ENCODE assay signal across 17 mouse cellular contexts in genomic region chr17:28757470-28757869, GRCm38 (mm10). TPM values are rescaled to one million over a fixed set of nuclear protein-coding genes. Genes with fewer than 3 reads are reported as not detected.
DNase-seq lines count a peak whose midpoint lies in the region; ATAC-seq and TF ChIP-seq lines count a peak whose summit lies in the region.
"Had no signal": no experiment of that assay in that cellular context is flagged by ENCODE, and none has a peak within 500 bp of the region (broad histone marks: within the 10 kb centered on the region; RNA-seq: fewer than 3 reads in every experiment).

No protein-coding gene starts in this region.

- peak; percentile 46 for DNase-seq in embryonic facial prominence, embryonic 14.5 days (ENCODE audit: low spot score)
- no peak for DNase-seq in embryonic facial prominence, embryonic 10.5 days (ENCODE audit: low spot score)
- peak; percentile 20 to 33 for DNase-seq in heart, postnatal 14 days
- no peak for DNase-seq in heart, adult 9 months (ENCODE audit: low spot score in 2 of 2)
- peak; percentile 31 for DNase-seq in NIH3T3 (ENCODE audit: low read depth)
- no peak for DNase-seq in lung, adult 2 months
- DNase-seq: adrenal gland, postnatal 25 days; cerebellum, adult 2 months; heart, postnatal 4 days; kidney, adult 11 months had no signal

- intact Hi-C loops in heart, postnatal 14 days (cut with DNase I) = no loop called here

- no peak overlapping the region for H3K27ac ChIP-seq in embryonic facial prominence, embryonic 14.5 days (replicated peaks; ENCODE audit: low read depth, low read length)
- H3K27ac ChIP-seq in embryonic facial prominence, embryonic 10.5 days (replicated peaks) = no peak overlapping the region
- no peak overlapping the region for H3K27ac ChIP-seq in hindbrain, embryonic 12.5 days
- H3K27ac ChIP-seq: forebrain, embryonic 15.5 days; heart, embryonic 13.5 days; hindbrain, embryonic 13.5 days; hindbrain, postnatal 0 days had no signal

- H3K4me2 ChIP-seq in embryonic facial prominence, embryonic 14.5 days (ENCODE audit: low read depth, low read length) = no peak overlapping the region
- no peak overlapping the region for H3K4me2 ChIP-seq in hindbrain, embryonic 12.5 days (replicated peaks)
- H3K4me2 ChIP-seq: forebrain, embryonic 15.5 days; heart, embryonic 13.5 days; hindbrain, embryonic 13.5 days had no signal

- ATAC-seq in embryonic facial prominence, embryonic 14.5 days (ENCODE audit: low read depth) = no peak
- no peak for ATAC-seq in hindbrain, embryonic 12.5 days (ENCODE audit: low FRiP score)
- ATAC-seq: forebrain, embryonic 15.5 days; hindbrain, postnatal 0 days had no signal

- H3K27me3 ChIP-seq in embryonic facial prominence, embryonic 14.5 days (replicated peaks; ENCODE audit: control insufficient read depth, insufficient read depth, low read length) = no peaks in the 10 kb centered on the region
- no peaks in the 10 kb centered on the region for H3K27me3 ChIP-seq in embryonic facial prominence, embryonic 10.5 days (replicated peaks; ENCODE audit: low read depth, poor library complexity, severe bottlenecking)
- no peaks in the 10 kb centered on the region for H3K27me3 ChIP-seq in hindbrain, embryonic 12.5 days
- H3K27me3 ChIP-seq: CH12.LX; forebrain, embryonic 15.5 days; hindbrain, embryonic 13.5 days had no signal

- no peak for TF ChIP-seq CTCF in lung, adult 2 months (IDR thresholded peaks at IDR 0.05; ENCODE audit: insufficient read depth, low read length)

- no peak overlapping the region for H3K4me3 ChIP-seq in embryonic facial prominence, embryonic 14.5 days (ENCODE audit: low read depth, low read length)
- no peak overlapping the region for H3K4me3 ChIP-seq in embryonic facial prominence, embryonic 10.5 days
- no peak overlapping the region for H3K4me3 ChIP-seq in lung, adult 2 months (replicated peaks; ENCODE audit: extremely low read depth, low read depth, low read length)
- H3K4me3 ChIP-seq in hindbrain, embryonic 12.5 days = no peak overlapping the region
- H3K4me3 ChIP-seq: forebrain, embryonic 15.5 days; heart, embryonic 13.5 days; hindbrain, embryonic 13.5 days had no signal

- WGBS in embryonic facial prominence, embryonic 14.5 days = 73% methylated on average over 2 of the region's 2 CpGs
- WGBS in embryonic facial prominence, embryonic 10.5 days = 80% methylated on average over 2 of the region's 2 CpGs
- 54% methylated on average over 2 of the region's 2 CpGs for WGBS in lung, adult 2 months
- 88% methylated on average over 2 of the region's 2 CpGs for WGBS in hindbrain, embryonic 12.5 days

- no peak for TF ChIP-seq POLR2A in lung, adult 2 months (IDR thresholded peaks at IDR 0.05; ENCODE audit: borderline replicate concordance, extremely low read depth, low read depth, low read length)

- H3K36me3 ChIP-seq in embryonic facial prominence, embryonic 14.5 days (ENCODE audit: control insufficient read depth, insufficient read depth, low read length) = no peaks in the 10 kb centered on the region
- no peaks in the 10 kb centered on the region for H3K36me3 ChIP-seq in embryonic facial prominence, embryonic 10.5 days (replicated peaks)
- H3K36me3 ChIP-seq in hindbrain, embryonic 12.5 days = no peaks in the 10 kb centered on the region
- H3K36me3 ChIP-seq: forebrain, embryonic 15.5 days; heart, embryonic 13.5 days; hindbrain, embryonic 13.5 days had no signal

- no peak overlapping the region for H3K9ac ChIP-seq in embryonic facial prominence, embryonic 14.5 days (ENCODE audit: low read depth, low read length)
- no peak overlapping the region for H3K9ac ChIP-seq in hindbrain, embryonic 12.5 days
- H3K9ac ChIP-seq: forebrain, embryonic 15.5 days; heart, embryonic 13.5 days; hindbrain, embryonic 13.5 days had no signal

- H3K4me1 ChIP-seq in embryonic facial prominence, embryonic 14.5 days (ENCODE audit: control insufficient read depth, insufficient read depth, low read length) = no peaks in the 10 kb centered on the region
- H3K4me1 ChIP-seq in embryonic facial prominence, embryonic 10.5 days = 0 out of 2 replicates have a peak, but pooled peaks cover 4% of the 10 kb centered on the region
- no peaks in the 10 kb centered on the region for H3K4me1 ChIP-seq in lung, adult 2 months (ENCODE audit: control insufficient read depth, insufficient read depth, low read length)
- no peaks in the 10 kb centered on the region for H3K4me1 ChIP-seq in hindbrain, embryonic 12.5 days
- H3K4me1 ChIP-seq: forebrain, embryonic 15.5 days; heart, embryonic 13.5 days; hindbrain, embryonic 13.5 days had no signal

- H3K9me3 ChIP-seq in embryonic facial prominence, embryonic 14.5 days (ENCODE audit: control insufficient read depth, low read length) = no peaks in the 10 kb centered on the region
- H3K9me3 ChIP-seq in embryonic facial prominence, embryonic 10.5 days = no peaks in the 10 kb centered on the region
- no peaks in the 10 kb centered on the region for H3K9me3 ChIP-seq in hindbrain, embryonic 12.5 days (replicated peaks)
- H3K9me3 ChIP-seq: forebrain, embryonic 15.5 days; heart, embryonic 13.5 days; hindbrain, embryonic 13.5 days had no signal

RNA-seq across cellular contexts. Expression of gene Mapk13, which starts 11.6 kb away (rescaled TPM):
- 31.8 and 33.5 TPM in 2 replicates for polyA plus RNA-seq in embryonic facial prominence, embryonic 14.5 days (2014; fragmentation: Nextera tagmentation; extraction: Ambion mirVana)
- 16.5 and 19.4 TPM in 2 replicates for polyA plus RNA-seq in embryonic facial prominence, embryonic 10.5 days (2016; fragmentation: Nextera tagmentation; extraction: Ambion mirVana)
- total RNA-seq in heart, postnatal 14 days (2021) = under 1 TPM; 0.17 to 0.33 TPM
- polyA plus RNA-seq in lung, adult 2 months (2012; rRNA removed) = 13.8 and 19.4 TPM in 2 replicates
- 4.2 and 6.5 TPM in 2 replicates for polyA plus RNA-seq in hindbrain, embryonic 12.5 days (2016; fragmentation: Nextera tagmentation; extraction: Ambion mirVana)
- total RNA-seq: CH12.LX had no signal
- polyA plus RNA-seq: C2C12 had no signal

RNA-seq across cellular contexts. Expression of gene AC170998.1, which starts 31.6 kb away (rescaled TPM):
- polyA plus RNA-seq in embryonic facial prominence, embryonic 14.5 days (2014; fragmentation: Nextera tagmentation; extraction: Ambion mirVana) = 1.5 and 2.1 TPM in 2 replicates
- polyA plus RNA-seq in embryonic facial prominence, embryonic 10.5 days (2016; fragmentation: Nextera tagmentation; extraction: Ambion mirVana) = 3.3 and 3.6 TPM in 2 replicates
- 1 to 10 TPM in 1 of 2 experiments, under 1 TPM in 1; 0.98 to 1.4 TPM for total RNA-seq in heart, postnatal 14 days (2021)
- 0.77 and 1.5 TPM in 2 replicates for polyA plus RNA-seq in lung, adult 2 months (2012; rRNA removed)
- polyA plus RNA-seq in hindbrain, embryonic 12.5 days (2016; fragmentation: Nextera tagmentation; extraction: Ambion mirVana) = 3.2 and 3.5 TPM in 2 replicates

RNA-seq across cellular contexts. Expression of gene Brpf3, which starts 43.4 kb away (rescaled TPM):
- 10.0 and 10.2 TPM in 2 replicates for polyA plus RNA-seq in embryonic facial prominence, embryonic 14.5 days (2014; fragmentation: Nextera tagmentation; extraction: Ambion mirVana)
- 9.1 and 12.1 TPM in 2 replicates for polyA plus RNA-seq in embryonic facial prominence, embryonic 10.5 days (2016; fragmentation: Nextera tagmentation; extraction: Ambion mirVana)
- 10 to 100 TPM; 17.2 to 18.5 TPM for total RNA-seq in heart, postnatal 14 days (2021)
- polyA plus RNA-seq in lung, adult 2 months (2012; rRNA removed) = 24.7 and 26.3 TPM in 2 replicates
- 13.0 and 13.8 TPM in 2 replicates for polyA plus RNA-seq in hindbrain, embryonic 12.5 days (2016; fragmentation: Nextera tagmentation; extraction: Ambion mirVana)

Comparison
In these comparisons a context has a peak if more than half of its experiments do, and no peak if none do; other contexts are left out.
1. DNase-seq: peak in embryonic facial prominence, embryonic 14.5 days (single experiment), heart, postnatal 14 days (2 of 2) and NIH3T3 (single experiment); none in embryonic facial prominence, embryonic 10.5 days (single experiment), heart, adult 9 months (0 of 2) and lung, adult 2 months (single experiment).